Mouse (Mus musculus): ENCODE results near the gene S100pbp. TPM values are rescaled to one million over a fixed set of nuclear protein-coding genes. Genes with fewer than 3 reads are reported as not detected.

The S100pbp gene
- 7.5 TPM for polyA plus RNA-seq (2014; fragmentation: Illumina TruSeq; extraction: RNeasy Lipid Tissue Mini Kit (QIAGEN cat#74804); ENCODE audit: insufficient read depth, low read depth, low replicate concordance)

GRCm38 (mm10) chr4:129189542-129190519 lies at the start of gene S100pbp, which contains the start of gene Yars:
S100pbp (minus strand) TSS chr4:129189727.
Yars (plus strand) TSS chr4:129189760.

GRCm38 (mm10) chr4:129136579-129137391 lies 52.7 kb downstream of the S100pbp start, which contains the start of gene Fndc5:
Fndc5 (plus strand) TSS chr4:129136999.

GRCm38 (mm10) chr4:129121569-129122086 lies 67.9 kb downstream of the S100pbp start, which contains the start of gene Hpca:
Hpca (minus strand) TSS chr4:129122036.

GRCm38 (mm10) chr4:129105356-129105755 lies 84.2 kb downstream of the S100pbp start, which contains the start of gene Tmem54:
Tmem54 (plus strand) TSS chr4:129105548.

Other genes with a start within 250 kb of the S100pbp start
- 18.4 TPM for gene Azin2, start 227.3 kb downstream of the S100pbp start, polyA plus RNA-seq (2014; fragmentation: Illumina TruSeq; extraction: RNeasy Lipid Tissue Mini Kit (QIAGEN cat#74804); ENCODE audit: insufficient read depth, low read depth, low replicate concordance)
- gene Ak2, start 197.8 kb downstream of the S100pbp start, polyA plus RNA-seq (2014; fragmentation: Illumina TruSeq; extraction: RNeasy Lipid Tissue Mini Kit (QIAGEN cat#74804); ENCODE audit: insufficient read depth, low read depth, low replicate concordance): 36.8 TPM
- 25.3 TPM for gene Rnf19b, start 131.5 kb downstream of the S100pbp start, polyA plus RNA-seq (2014; fragmentation: Illumina TruSeq; extraction: RNeasy Lipid Tissue Mini Kit (QIAGEN cat#74804); ENCODE audit: insufficient read depth, low read depth, low replicate concordance)
- 2.1 TPM for gene Tmem54, start 84.2 kb downstream of the S100pbp start, polyA plus RNA-seq (2014; fragmentation: Illumina TruSeq; extraction: RNeasy Lipid Tissue Mini Kit (QIAGEN cat#74804); ENCODE audit: insufficient read depth, low read depth, low replicate concordance)
- not detected for gene Hpca, start 67.7 kb downstream of the S100pbp start, polyA plus RNA-seq (2014; fragmentation: Illumina TruSeq; extraction: RNeasy Lipid Tissue Mini Kit (QIAGEN cat#74804); ENCODE audit: insufficient read depth, low read depth, low replicate concordance)
- gene Fndc5, start 52.7 kb downstream of the S100pbp start, polyA plus RNA-seq (2014; fragmentation: Illumina TruSeq; extraction: RNeasy Lipid Tissue Mini Kit (QIAGEN cat#74804); ENCODE audit: insufficient read depth, low read depth, low replicate concordance): 6.0 TPM
- gene Yars, start within 50 bp of the S100pbp start, polyA plus RNA-seq (2014; fragmentation: Illumina TruSeq; extraction: RNeasy Lipid Tissue Mini Kit (QIAGEN cat#74804); ENCODE audit: insufficient read depth, low read depth, low replicate concordance): 16.0 TPM
- gene C77080, start 71.7 kb upstream of the S100pbp start, polyA plus RNA-seq (2014; fragmentation: Illumina TruSeq; extraction: RNeasy Lipid Tissue Mini Kit (QIAGEN cat#74804); ENCODE audit: insufficient read depth, low read depth, low replicate concordance): 12.6 TPM
- gene Sync, start 97.9 kb upstream of the S100pbp start, polyA plus RNA-seq (2014; fragmentation: Illumina TruSeq; extraction: RNeasy Lipid Tissue Mini Kit (QIAGEN cat#74804); ENCODE audit: insufficient read depth, low read depth, low replicate concordance): 0.81 TPM
- gene Rbbp4, start 145.6 kb upstream of the S100pbp start, polyA plus RNA-seq (2014; fragmentation: Illumina TruSeq; extraction: RNeasy Lipid Tissue Mini Kit (QIAGEN cat#74804); ENCODE audit: insufficient read depth, low read depth, low replicate concordance): 70.3 TPM
- 49.0 TPM for gene Zbtb8os, start 146.0 kb upstream of the S100pbp start, polyA plus RNA-seq (2014; fragmentation: Illumina TruSeq; extraction: RNeasy Lipid Tissue Mini Kit (QIAGEN cat#74804); ENCODE audit: insufficient read depth, low read depth, low replicate concordance)
- 6.1 TPM for gene Zbtb8a, start 188.4 kb upstream of the S100pbp start, polyA plus RNA-seq (2014; fragmentation: Illumina TruSeq; extraction: RNeasy Lipid Tissue Mini Kit (QIAGEN cat#74804); ENCODE audit: insufficient read depth, low read depth, low replicate concordance)